Comparison of ENCODE assay signal across 29 mouse cellular contexts in genomic region chr17:75894934-75895333, GRCm38 (mm10).
A peak's percentile ranks its signal among the peaks of the same experiment; 100 is the strongest.
DNase-seq lines count a peak whose midpoint lies in the region; ATAC-seq lines count a peak whose summit lies in the region.
"Had no signal": no experiment of that assay in that cellular context is flagged by ENCODE, and none has a peak within 500 bp of the region (broad histone marks: within the 10 kb centered on the region; RNA-seq: fewer than 3 reads in every experiment).

No protein-coding gene starts in this region.

- 0 out of 2 replicates have a peak, but pooled peaks have one; percentile 37 for ATAC-seq in hindbrain, embryonic 16.5 days
- ATAC-seq in hindbrain, embryonic 11.5 days (ENCODE audit: low FRiP score), result no peak
- ATAC-seq: activated CD4-positive, CD25-positive, alpha-beta regulatory T cell, adult 4 months; liver, embryonic 12.5 days; liver, postnatal 0 days had no signal

- H3K9ac ChIP-seq in hindbrain, embryonic 16.5 days (ENCODE audit: low read depth, low read length), result no peak overlapping the region
- H3K9ac ChIP-seq in hindbrain, embryonic 11.5 days (ENCODE audit: low read depth, low read length), result no peak overlapping the region
- H3K9ac ChIP-seq: embryonic facial prominence, embryonic 12.5 days; heart, embryonic 12.5 days; hindbrain, embryonic 15.5 days; liver, embryonic 12.5 days; liver, postnatal 0 days; midbrain, embryonic 12.5 days; neural tube, embryonic 12.5 days had no signal

- H3K27me3 ChIP-seq in hindbrain, embryonic 16.5 days (replicated peaks; ENCODE audit: control insufficient read depth, insufficient read depth, low read length), result no peaks in the 10 kb centered on the region
- H3K27me3 ChIP-seq in hindbrain, embryonic 11.5 days (ENCODE audit: control insufficient read depth, insufficient read depth, low read length), result no peaks in the 10 kb centered on the region
- H3K27me3 ChIP-seq: embryonic facial prominence, embryonic 12.5 days; heart, embryonic 12.5 days; hindbrain, embryonic 15.5 days; liver, embryonic 12.5 days; megakaryocyte, embryonic 14.5 days; midbrain, embryonic 12.5 days; neural tube, embryonic 12.5 days had no signal

- H3K9me3 ChIP-seq in hindbrain, embryonic 16.5 days (ENCODE audit: control insufficient read depth, low read length), result no peaks in the 10 kb centered on the region
- no peaks in the 10 kb centered on the region for H3K9me3 ChIP-seq in hindbrain, embryonic 11.5 days (ENCODE audit: control insufficient read depth, low read length)
- H3K9me3 ChIP-seq: embryonic facial prominence, embryonic 12.5 days; heart, embryonic 12.5 days; hindbrain, embryonic 15.5 days; liver, embryonic 12.5 days; midbrain, embryonic 12.5 days; neural tube, embryonic 12.5 days had no signal

- no peak overlapping the region for H3K4me3 ChIP-seq in hindbrain, embryonic 16.5 days (ENCODE audit: low read length)
- no peak overlapping the region for H3K4me3 ChIP-seq in hindbrain, embryonic 11.5 days (ENCODE audit: low read depth, low read length)
- H3K4me3 ChIP-seq: embryonic facial prominence, embryonic 12.5 days; heart, adult 2 months; heart, embryonic 12.5 days; hindbrain, embryonic 15.5 days; layer of hippocampus, adult 2 months; liver, embryonic 12.5 days; megakaryocyte, embryonic 14.5 days; midbrain, embryonic 12.5 days; myocyte; neural tube, embryonic 12.5 days had no signal

- H3K4me2 ChIP-seq in hindbrain, embryonic 16.5 days (ENCODE audit: low read length), result no peak overlapping the region
- no peak overlapping the region for H3K4me2 ChIP-seq in hindbrain, embryonic 11.5 days (replicated peaks; ENCODE audit: low read depth, low read length)
- H3K4me2 ChIP-seq: embryonic facial prominence, embryonic 12.5 days; heart, embryonic 12.5 days; hindbrain, embryonic 15.5 days; liver, embryonic 12.5 days; midbrain, embryonic 12.5 days; neural tube, embryonic 12.5 days had no signal

- no peaks in the 10 kb centered on the region for H3K4me1 ChIP-seq in hindbrain, embryonic 16.5 days (ENCODE audit: control insufficient read depth, insufficient read depth, low read depth, low read length)
- no peaks in the 10 kb centered on the region for H3K4me1 ChIP-seq in hindbrain, embryonic 11.5 days (replicated peaks; ENCODE audit: control insufficient read depth, insufficient read depth, low read length)
- H3K4me1 ChIP-seq: embryonic facial prominence, embryonic 12.5 days; heart, embryonic 12.5 days; hindbrain, embryonic 15.5 days; liver, embryonic 12.5 days; megakaryocyte, embryonic 14.5 days; midbrain, embryonic 12.5 days; neural tube, embryonic 12.5 days had no signal

- no peaks in the 10 kb centered on the region for H3K36me3 ChIP-seq in hindbrain, embryonic 16.5 days (ENCODE audit: control insufficient read depth, insufficient read depth, low read length)
- H3K36me3 ChIP-seq in hindbrain, embryonic 11.5 days (ENCODE audit: control insufficient read depth, insufficient read depth, low read length), result no peaks in the 10 kb centered on the region
- H3K36me3 ChIP-seq: embryonic facial prominence, embryonic 12.5 days; heart, embryonic 12.5 days; hindbrain, embryonic 15.5 days; liver, embryonic 12.5 days; midbrain, embryonic 12.5 days; neural tube, embryonic 12.5 days had no signal

- DNase-seq in cerebellum, postnatal 14 days, result peak; percentile 24 to 37
- no peak for DNase-seq in cerebellum, adult 18-20 months
- no peak for DNase-seq in hindbrain, embryonic 11.5 days (ENCODE audit: low spot score)
- DNase-seq in brain, adult 2 months (ENCODE audit: low read depth, low spot score), result peak; percentile 29
- DNase-seq in thymus, postnatal 4 days, result no peak
- no peak for DNase-seq in lung, postnatal 14 days
- DNase-seq: adrenal gland, adult 8-10 months; cerebellum, adult 8-10 months; embryo, embryonic 11 days; heart, adult 2 months; kidney, adult 2 months; kidney, postnatal 36 days; left cerebral cortex, postnatal 4 days; liver, postnatal 0 days; lung, postnatal 4 days; right cerebral cortex, postnatal 14 days; thymus, adult 18-20 months; thymus, postnatal 25 days had no signal

- H3K27ac ChIP-seq in hindbrain, embryonic 16.5 days (ENCODE audit: low read depth, low read length), result no peak overlapping the region
- H3K27ac ChIP-seq in hindbrain, embryonic 11.5 days (ENCODE audit: low read depth, low read length), result no peak overlapping the region
- H3K27ac ChIP-seq: embryonic facial prominence, embryonic 12.5 days; heart, adult 2 months; hindbrain, embryonic 15.5 days; layer of hippocampus, adult 2 months; liver, embryonic 12.5 days; midbrain, embryonic 12.5 days; neural tube, embryonic 12.5 days had no signal

- WGBS in hindbrain, embryonic 16.5 days, result 67% methylated on average over 4 of the region's 4 CpGs
- 88% methylated on average over 4 of the region's 4 CpGs for WGBS in hindbrain, embryonic 11.5 days

Comparison
In these comparisons a context has a peak if more than half of its experiments do, and no peak if none do; other contexts are left out.
1. DNase-seq: peak in cerebellum, postnatal 14 days (2 of 2) and brain, adult 2 months (single experiment); none in cerebellum, adult 18-20 months (0 of 2), hindbrain, embryonic 11.5 days (single experiment), thymus, postnatal 4 days (single experiment) and lung, postnatal 14 days (single experiment).